Mouse (Mus musculus): ENCODE measurements around the gene Prkcg. TPM values are rescaled to one million over a fixed set of nuclear protein-coding genes. Genes with fewer than 3 reads are reported as not detected.

Gene Prkcg
- polyA plus RNA-seq, 2 experiments from 2014 or later, result not detected

DNA sequence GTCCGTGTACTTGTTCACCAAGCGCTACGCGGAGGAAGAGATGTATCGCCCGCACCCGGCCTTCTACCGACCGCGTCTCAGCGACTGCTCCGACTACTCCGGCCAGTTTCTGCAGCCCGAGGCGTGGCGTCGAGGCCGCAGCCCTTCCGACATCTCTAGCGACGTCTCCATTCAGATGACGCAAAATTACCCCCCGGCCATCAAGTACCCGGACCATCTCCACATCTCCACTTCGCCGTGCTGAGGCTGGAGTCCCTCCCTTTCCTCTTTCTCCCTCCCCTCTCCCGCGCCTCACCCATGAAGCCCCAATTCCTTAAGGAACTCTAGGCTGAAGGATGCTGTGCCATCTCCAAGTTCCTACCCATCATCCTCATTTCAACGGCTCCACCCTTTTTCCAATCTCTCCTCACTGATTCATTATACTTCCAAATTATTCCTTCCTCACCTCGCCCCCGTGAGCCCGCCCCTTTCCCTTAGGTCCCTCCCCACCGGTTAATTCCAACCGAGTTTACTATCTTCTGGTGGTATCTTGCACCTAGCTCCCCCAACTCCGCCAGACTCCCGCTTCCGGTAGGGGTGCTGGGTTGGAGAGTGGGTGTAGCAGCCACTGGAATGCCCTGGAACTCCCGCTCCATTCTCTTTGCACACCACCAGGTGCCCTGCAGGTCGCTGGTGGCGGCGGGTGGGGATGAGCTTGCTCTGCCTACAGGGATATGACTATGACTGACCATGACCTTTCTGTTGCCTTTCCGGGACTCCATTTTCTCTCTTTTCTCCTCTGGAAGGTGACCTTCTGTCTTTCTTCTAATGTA, 77.9 kb downstream of the Prkcg start:
- ATAC-seq, result no peak

- no peak for ATAC-seq
These were observed 78.6 kb downstream of the Prkcg start for GRCm38 (mm10) chr7:3367569-3367968.

GRCm38 (mm10) chr7:3368311-3368710, 79.3 kb downstream of the Prkcg start:
- no peak for ATAC-seq

DNA sequence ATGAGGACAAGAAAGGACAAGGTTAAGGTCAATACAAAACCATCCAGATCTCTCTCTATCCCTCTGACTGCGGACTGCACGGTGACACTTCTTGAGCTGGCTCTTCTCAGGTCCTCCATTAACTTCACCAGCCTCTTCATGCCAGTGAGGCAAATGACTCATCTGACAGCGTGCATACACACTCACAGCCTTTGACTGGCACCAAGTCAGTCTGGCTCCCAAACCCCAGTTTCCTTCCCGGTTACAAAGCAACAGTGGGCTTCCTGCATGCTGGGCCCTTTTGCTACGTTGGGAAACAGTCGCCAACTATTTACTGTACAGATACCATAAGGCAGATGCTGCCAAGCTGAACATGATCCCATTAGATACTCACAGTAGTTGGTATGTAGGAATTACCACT, 80.2 kb downstream of the Prkcg start:
- ATAC-seq, result no peak

GRCm38 (mm10) chr7:3370407-3370806, 81.4 kb downstream of the Prkcg start:
- no peak for ATAC-seq

DNA sequence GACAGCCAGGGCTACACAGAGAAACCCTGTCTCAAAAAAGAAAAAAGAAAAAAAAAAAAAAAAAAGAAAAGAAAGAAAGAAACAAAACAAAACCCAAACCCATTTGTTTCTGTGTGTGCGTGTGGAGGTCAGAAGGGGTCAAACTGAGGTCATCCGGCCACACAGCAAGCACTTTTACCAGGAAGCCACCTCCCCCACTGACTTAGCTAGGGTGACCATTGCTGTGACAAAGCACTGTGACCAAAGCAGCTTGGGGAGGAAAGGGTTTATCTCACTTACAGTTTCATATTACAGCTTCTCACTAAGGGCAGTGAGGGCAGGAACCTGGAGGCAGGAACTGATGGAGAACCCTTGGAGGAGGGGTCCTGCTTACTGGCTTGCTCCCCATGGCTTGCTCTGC, 83.4 kb downstream of the Prkcg start:
- ATAC-seq, result no peak

- ATAC-seq, result no peak
These were observed 84.8 kb downstream of the Prkcg start for GRCm38 (mm10) chr7:3373754-3374153.

DNA sequence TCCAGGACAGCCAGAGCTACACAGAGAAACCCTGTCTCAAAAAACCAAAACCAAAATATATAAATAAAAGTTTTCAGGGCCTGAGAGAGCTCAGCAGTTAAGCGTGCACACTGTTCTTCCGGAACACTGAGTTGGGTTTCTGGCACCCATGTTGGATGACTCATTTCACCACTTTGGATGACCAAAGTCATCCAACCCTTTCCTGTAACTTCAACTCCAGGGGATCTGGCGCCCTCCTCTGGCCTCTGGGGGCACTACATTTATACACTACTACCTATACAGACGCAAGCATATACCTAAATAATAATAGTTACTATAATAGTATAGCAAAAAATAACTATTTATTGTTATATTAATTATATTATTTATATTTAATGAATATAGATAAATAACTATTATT, 87.9 kb downstream of the Prkcg start:
- no peak for ATAC-seq

Other genes starting within 250 kb of the Prkcg start
- not detected for gene AU018091, start 120.0 kb upstream of the Prkcg start, polyA plus RNA-seq (2017; shearing (Covaris generic))
- gene Nlrp12, start 39.4 kb upstream of the Prkcg start, polyA plus RNA-seq (2017; shearing (Covaris generic)), result not detected
- 1 to 10 TPM; 7.5 to 7.8 TPM for gene Myadm, start 99 bp upstream of the Prkcg start, polyA plus RNA-seq (2017; shearing (Covaris generic))
- not detected for gene Cacng7, start 43.8 kb downstream of the Prkcg start, polyA plus RNA-seq (2017; shearing (Covaris generic))
- not detected for gene Cacng8, start 101.5 kb downstream of the Prkcg start, polyA plus RNA-seq (2017; shearing (Covaris generic))
- not detected for gene Cacng6, start 135.0 kb downstream of the Prkcg start, polyA plus RNA-seq (2017; shearing (Covaris generic))
- gene Tarm1, start 213.4 kb downstream of the Prkcg start, polyA plus RNA-seq (2017; shearing (Covaris generic)), result not detected